Mouse (Mus musculus) ES-E14 (cell line): ENCODE results near the gene Olfr652.

Source experiments
- HCFC1 ChIP-seq: IDR thresholded peaks from 2 replicates; pipeline ENCODE4 v1.6.1; 2012; ENCODE audit warnings: low read length, inconsistent platforms, borderline replicate concordance; ENCODE audit not compliant: insufficient read depth
- MAFK ChIP-seq: IDR thresholded peaks from 2 replicates; pipeline ENCODE4 v1.6.1; 2014; ENCODE audit warnings: mild to moderate bottlenecking, low read depth, low read length, inconsistent platforms; ENCODE audit not compliant: insufficient read depth

DNA sequence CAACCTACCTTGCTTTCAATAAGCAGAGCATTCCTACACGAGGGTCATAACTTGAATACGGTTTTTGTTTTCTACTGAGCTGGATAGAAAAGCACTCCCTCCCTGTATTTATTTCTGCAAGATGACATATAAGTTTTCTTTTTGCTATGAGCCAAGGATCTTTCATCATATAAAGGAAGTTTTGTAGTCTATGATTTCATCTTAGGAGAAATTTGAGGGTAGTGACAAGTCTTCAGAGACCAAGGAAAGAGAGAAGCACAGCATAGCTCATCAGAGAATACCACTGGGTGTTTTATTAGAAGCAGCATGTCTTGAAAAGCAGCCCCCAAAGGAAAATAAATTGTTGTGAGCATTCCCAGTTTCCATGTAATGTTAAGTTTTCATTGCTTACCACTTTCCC is 41.0 kb downstream of the Olfr652 start, which contains the start of gene Olfr655:
- TF ChIP-seq HCFC1 = no peak
- TF ChIP-seq MAFK = no peak
